Mouse (Mus musculus): ENCODE results near the gene Ackr1. TPM values are rescaled to one million over a fixed set of nuclear protein-coding genes. Genes with fewer than 3 reads are reported as not detected.
"Not testable (repeated sequence)": the region's sequence is repeated elsewhere in the genome, so short reads cannot be mapped to it uniquely, and the experiment has no call there.

Gene Ackr1
- total RNA-seq, 2 experiments from 2014 or later = 0.52 to 0.61 TPM

GRCm38 (mm10) chr1:173317925-173318477, 15.5 kb downstream of the Ackr1 start:
- no peak for DNase-seq (ENCODE audit: low spot score)
- intact Hi-C loops (cut with DNase I) = no loop called here

- no peak for DNase-seq (ENCODE audit: low spot score)
- intact Hi-C loops (cut with DNase I) = no loop called here
These were observed 17.8 kb downstream of the Ackr1 start for GRCm38 (mm10) chr1:173315725-173316124.

DNA sequence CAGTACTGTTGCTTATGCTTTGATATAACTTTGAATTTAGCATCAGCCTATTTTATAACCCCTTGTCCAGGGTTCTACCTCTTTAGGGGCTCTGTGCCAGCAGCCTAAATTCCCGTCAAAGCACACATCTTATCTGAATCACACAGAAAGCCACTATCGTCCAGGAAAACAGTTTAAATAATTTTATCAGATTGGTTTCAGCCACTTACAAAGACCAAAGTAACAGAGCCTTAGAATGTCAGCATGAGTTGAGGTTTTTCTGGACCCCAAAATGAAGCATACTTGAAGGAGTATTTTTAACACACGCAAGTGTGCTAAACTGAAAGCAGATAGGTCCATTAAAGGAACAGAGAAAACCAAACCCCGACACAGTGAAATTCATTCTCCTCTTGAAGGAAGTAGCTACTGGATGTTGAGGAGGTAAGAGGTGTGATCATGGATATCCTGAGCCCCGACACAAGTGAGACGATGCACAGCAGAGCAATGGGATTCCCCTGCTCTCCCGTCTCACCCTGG, 20.0 kb downstream of the Ackr1 start:
- intact Hi-C loops (cut with DNase I); DNase-seq (ENCODE audit: low spot score): not testable (repeated sequence)

DNA sequence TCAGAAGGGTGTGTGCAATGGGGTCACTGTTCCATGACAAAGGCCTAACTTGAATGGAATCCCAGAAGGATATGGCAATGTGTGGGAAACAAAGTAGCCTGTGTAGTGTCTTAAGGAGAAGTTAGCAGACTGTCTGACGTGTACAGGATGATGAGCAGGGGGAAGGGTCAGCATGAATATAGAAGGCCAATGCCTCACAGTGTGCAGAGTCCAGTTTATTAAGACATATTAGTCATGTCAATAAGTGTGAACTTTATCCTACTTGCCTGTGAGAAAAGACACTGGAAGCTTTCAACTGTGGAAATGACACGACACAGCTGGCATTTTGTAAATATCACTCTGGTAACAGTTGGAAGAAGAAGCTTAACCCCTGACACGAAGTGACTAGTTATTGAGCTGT, 30.8 kb downstream of the Ackr1 start:
- intact Hi-C loops (cut with DNase I); DNase-seq (ENCODE audit: low spot score): not testable (repeated sequence)

Other genes with a start within 250 kb of the Ackr1 start
- gene Olfr1408, start 196.4 kb downstream of the Ackr1 start, total RNA-seq (2021) = not detected
- gene Olfr1406, start 143.1 kb downstream of the Ackr1 start, total RNA-seq (2021) = not detected
- gene Olfr218, start 135.9 kb downstream of the Ackr1 start, total RNA-seq (2021) = not detected
- not detected for gene Olfr1404, start 121.4 kb downstream of the Ackr1 start, total RNA-seq (2021)
- not detected for gene Fcer1a, start 106.5 kb downstream of the Ackr1 start, total RNA-seq (2021)
- not detected for gene Olfr418, start 67.7 kb downstream of the Ackr1 start, total RNA-seq (2021)
- not detected for gene Mptx2, start 56.0 kb downstream of the Ackr1 start, total RNA-seq (2021)
- gene Aim2, start 17.1 kb upstream of the Ackr1 start, total RNA-seq (2021) = 1 to 10 TPM; 1.2 to 1.6 TPM
- gene Cadm3, start 33.9 kb upstream of the Ackr1 start, total RNA-seq (2021) = 1 to 10 TPM; 2.2 to 3.1 TPM
- gene Ifi206, start 157.3 kb upstream of the Ackr1 start, total RNA-seq (2021) = under 1 TPM; 0.10 to 0.22 TPM
- under 1 TPM in 1 of 2 experiments, not detected in 1; 0.08 TPM for gene Ifi214, start 202.2 kb upstream of the Ackr1 start, total RNA-seq (2021)

All from heart, postnatal 25 days (tissue).